8 mouse cellular contexts compared by ENCODE assay signal in genomic region chr10:3863411-3864195, GRCm38 (mm10).
DNase-seq lines count a peak whose midpoint lies in the region; ATAC-seq and TF ChIP-seq lines count a peak whose summit lies in the region.
"Had no signal": no experiment of that assay in that cellular context is flagged by ENCODE, and none has a peak within 500 bp of the region (broad histone marks: within the 10 kb centered on the region; RNA-seq: fewer than 3 reads in every experiment).

No protein-coding gene starts in this region.

- H3K27me3 ChIP-seq in forebrain, embryonic 16.5 days (replicated peaks; ENCODE audit: control insufficient read depth, insufficient read depth, low read length): no peaks in the 10 kb centered on the region
- H3K27me3 ChIP-seq in midbrain, embryonic 10.5 days (ENCODE audit: low read depth, poor library complexity, severe bottlenecking): no peaks in the 10 kb centered on the region
- H3K27me3 ChIP-seq in thymus, adult 2 months (ENCODE audit: control insufficient read depth, insufficient read depth, low read length): no peaks in the 10 kb centered on the region
- H3K27me3 ChIP-seq: megakaryocyte, embryonic 14.5 days had no signal

- TF ChIP-seq CTCF in thymus, adult 2 months (IDR thresholded peaks at IDR 0.05; ENCODE audit: borderline replicate concordance, control insufficient read depth, extremely low read depth, insufficient read depth, low read length, poor library complexity): no peak

- peak overlapping the region; percentile 19; the same call in 1 of the 2 replicates for H3K27ac ChIP-seq in forebrain, embryonic 16.5 days (ENCODE audit: low read length)
- peak overlapping the region; percentile 92 for H3K27ac ChIP-seq in midbrain, embryonic 10.5 days (replicated peaks)
- no peak overlapping the region for H3K27ac ChIP-seq in thymus, adult 2 months (ENCODE audit: control insufficient read depth, insufficient read depth, low read length)

- no peaks in the 10 kb centered on the region for H3K36me3 ChIP-seq in forebrain, embryonic 16.5 days (ENCODE audit: control insufficient read depth, insufficient read depth)
- H3K36me3 ChIP-seq in midbrain, embryonic 10.5 days: peaks cover 5% of the 10 kb centered on the region; the same call in 1 of the 2 replicates
- H3K36me3 ChIP-seq in thymus, adult 2 months (ENCODE audit: control insufficient read depth, insufficient read depth, low read length): no peaks in the 10 kb centered on the region

- peaks cover 15% of the 10 kb centered on the region for H3K4me1 ChIP-seq in forebrain, embryonic 16.5 days (replicated peaks; ENCODE audit: control insufficient read depth, insufficient read depth, low read length)
- peaks cover 64% of the 10 kb centered on the region for H3K4me1 ChIP-seq in midbrain, embryonic 10.5 days
- H3K4me1 ChIP-seq in thymus, adult 2 months (replicated peaks; ENCODE audit: control insufficient read depth, insufficient read depth, low read length): no peaks in the 10 kb centered on the region
- H3K4me1 ChIP-seq: megakaryocyte, embryonic 14.5 days had no signal

- WGBS in forebrain, embryonic 16.5 days: 2% methylated on average over 12 of the region's 12 CpGs
- WGBS in midbrain, embryonic 10.5 days: 12% methylated on average over 12 of the region's 12 CpGs
- WGBS in thymus, adult 2 months: 45% methylated on average over 12 of the region's 12 CpGs

- ATAC-seq in forebrain, embryonic 16.5 days: peak; percentile 60

- no peaks in the 10 kb centered on the region for H3K9me3 ChIP-seq in forebrain, embryonic 16.5 days (ENCODE audit: control insufficient read depth, low read length)
- peaks cover 6% of the 10 kb centered on the region for H3K9me3 ChIP-seq in midbrain, embryonic 10.5 days (replicated peaks)

- H3K4me3 ChIP-seq in forebrain, embryonic 16.5 days (replicated peaks; ENCODE audit: low read length): peak overlapping the region; percentile 23
- H3K4me3 ChIP-seq in midbrain, embryonic 10.5 days: peak overlapping the region; percentile 58
- H3K4me3 ChIP-seq in thymus, adult 2 months (ENCODE audit: control insufficient read depth, insufficient read depth, low read length): no peak overlapping the region
- H3K4me3 ChIP-seq: megakaryocyte, embryonic 14.5 days had no signal

- no peak for TF ChIP-seq POLR2A in thymus, adult 2 months (IDR thresholded peaks at IDR 0.05; ENCODE audit: control insufficient read depth, extremely low read depth, insufficient read depth, low read length, poor library complexity)

- H3K9ac ChIP-seq in forebrain, embryonic 16.5 days (replicated peaks; ENCODE audit: low read depth, low read length): peak overlapping the region; percentile 22; the same call in 1 of the 2 replicates

- peak overlapping the region; percentile 52 for H3K4me2 ChIP-seq in forebrain, embryonic 16.5 days (ENCODE audit: low read length)

- DNase-seq in 416B (ENCODE audit: low read depth): peak; percentile 28
- DNase-seq in R1 (ENCODE audit: low read depth, low spot score): peak; percentile 86
- peak; percentile 57 for DNase-seq in midbrain, embryonic 10.5 days (ENCODE audit: low spot score)
- no peak for DNase-seq in adrenal gland, postnatal 36 days
- DNase-seq in right cerebral cortex, adult 2 months (ENCODE audit: low spot score in 2 of 2): no peak
- no peak for DNase-seq in thymus, adult 2 months

Comparison
In these comparisons a context has a peak if more than half of its experiments do, and no peak if none do; other contexts are left out.
1. DNase-seq: peak in 416B (single experiment), R1 (single experiment) and midbrain, embryonic 10.5 days (single experiment); none in adrenal gland, postnatal 36 days (0 of 2), right cerebral cortex, adult 2 months (0 of 2) and thymus, adult 2 months (single experiment).